Mouse (Mus musculus) right cerebral cortex, postnatal 25 days (tissue): ENCODE results near the gene Atrip.

Source experiments
- DNase-seq: peaks from one replicate; pipeline ENCODE4 v3.0.0; 2022

Gene Atrip

GRCm38 (mm10) chr9:109056916-109057315, 17.0 kb downstream of the Atrip start:
- no peak for DNase-seq

DNA sequence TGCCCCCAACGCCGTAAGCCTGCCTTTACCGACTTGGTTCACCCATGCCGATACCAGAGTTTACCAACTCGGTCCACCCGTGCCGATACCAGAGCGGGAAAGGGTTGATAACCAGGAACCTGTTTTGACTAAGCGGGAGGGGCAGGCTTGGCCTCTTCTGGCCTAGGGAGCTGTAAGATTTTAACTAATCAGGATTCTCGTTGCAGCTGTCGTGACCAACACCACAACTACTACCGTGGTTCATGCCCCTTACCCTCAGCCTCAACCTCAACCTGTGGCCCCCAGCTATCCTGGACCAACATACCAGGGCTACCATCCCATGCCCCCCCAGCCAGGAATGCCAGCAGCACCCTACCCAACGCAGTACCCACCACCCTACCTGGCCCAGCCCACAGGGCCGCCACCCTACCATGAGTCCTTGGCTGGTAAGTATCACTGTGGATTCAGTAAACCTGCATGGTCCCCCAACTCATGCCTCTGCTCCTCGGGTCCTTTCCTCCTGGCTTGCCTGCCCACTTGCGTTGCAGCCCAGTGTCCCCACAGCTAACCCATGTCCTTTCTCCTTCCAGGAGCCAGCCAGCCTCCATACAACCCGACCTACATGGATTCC, 17.7 kb downstream of the Atrip start:
- no peak for DNase-seq

GRCm38 (mm10) chr9:109055271-109056030, 18.5 kb downstream of the Atrip start:
- no peak for DNase-seq

DNA sequence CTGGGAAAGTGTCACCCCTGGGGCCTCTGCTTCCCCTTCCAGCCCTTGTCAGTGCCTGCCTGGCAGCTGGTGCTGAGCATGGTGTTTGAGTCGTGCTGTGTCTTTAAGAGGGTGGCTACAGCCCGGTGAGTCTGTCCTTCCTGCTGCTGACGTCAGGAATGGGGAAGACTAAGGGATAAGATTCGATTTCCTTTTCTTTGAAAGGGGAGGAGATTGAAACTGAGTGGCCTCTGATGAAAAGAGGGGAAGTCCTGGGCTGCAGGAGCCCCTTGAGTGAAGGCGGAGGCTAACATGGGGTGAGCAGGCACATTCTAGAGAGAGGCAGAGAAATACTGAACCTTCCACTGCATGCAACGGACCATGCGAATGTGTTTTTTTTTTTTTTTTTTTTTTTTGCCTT, 19.2 kb downstream of the Atrip start:
- DNase-seq: peak; percentile 78

DNA sequence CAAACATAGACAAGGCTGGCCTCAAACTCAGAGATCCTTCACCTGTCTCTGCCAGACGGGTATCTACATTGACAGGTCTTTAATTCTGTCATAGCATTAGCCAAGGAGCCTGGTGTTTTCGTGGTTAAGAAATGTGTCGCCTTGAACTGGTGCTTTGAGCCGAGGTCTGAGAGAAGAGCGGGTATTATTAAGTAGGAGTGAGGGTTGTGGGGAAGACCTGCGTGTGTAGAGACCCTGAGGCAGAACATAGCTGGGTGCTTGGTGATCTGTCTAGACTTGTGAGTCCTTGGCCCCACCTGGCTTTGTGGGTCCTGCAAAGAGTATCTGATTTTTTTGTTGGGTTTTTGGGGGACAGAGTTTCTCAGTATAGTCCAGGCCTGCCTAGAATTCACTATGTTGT, 20.1 kb downstream of the Atrip start:
- DNase-seq: no peak

DNA sequence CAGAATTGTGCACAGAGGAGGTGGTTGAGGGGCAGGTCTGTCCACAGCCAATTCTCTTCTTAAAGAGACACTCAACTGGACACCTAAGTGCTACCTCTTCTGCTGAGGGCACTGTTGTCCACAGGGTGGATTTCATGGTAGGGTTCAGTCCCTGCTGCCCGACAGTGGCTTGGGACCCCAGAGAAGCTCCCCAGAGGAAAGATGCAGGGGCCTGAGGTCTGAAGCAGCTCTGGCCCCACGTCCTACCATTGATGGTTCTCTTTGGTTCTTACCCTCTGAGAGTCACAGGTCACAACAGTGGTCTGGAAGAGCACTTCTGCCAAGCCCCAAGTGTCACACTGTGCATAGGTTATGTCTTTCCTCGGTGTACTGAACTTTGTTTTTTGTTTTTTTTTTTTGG, 20.6 kb downstream of the Atrip start:
- DNase-seq: no peak

GRCm38 (mm10) chr9:109052490-109053260, 21.2 kb downstream of the Atrip start:
- no peak for DNase-seq

- no peak for DNase-seq
These were observed 22.1 kb downstream of the Atrip start for GRCm38 (mm10) chr9:109051651-109052489.

GRCm38 (mm10) chr9:109051011-109051501, 22.9 kb downstream of the Atrip start:
- DNase-seq: no peak

DNA sequence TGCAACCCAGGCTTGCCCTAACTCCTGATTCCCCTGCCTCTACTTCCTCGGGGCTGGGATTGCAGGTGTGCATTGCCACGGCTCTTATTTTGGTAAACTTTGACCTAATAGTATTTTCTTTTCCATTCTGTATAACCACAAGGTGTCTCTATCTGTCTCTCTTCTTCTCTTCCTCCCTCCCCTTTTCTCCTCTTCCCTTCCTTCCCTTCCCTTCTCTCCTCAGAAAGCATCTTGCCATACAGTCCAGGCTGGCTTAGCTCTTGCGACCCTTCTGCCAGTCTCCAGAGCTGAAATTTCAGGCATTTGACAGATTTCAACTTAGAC, 23.3 kb downstream of the Atrip start:
- no peak for DNase-seq

- no peak for DNase-seq
These were observed 23.8 kb downstream of the Atrip start for GRCm38 (mm10) chr9:109049996-109050673.

- no peak for DNase-seq
These were observed 24.6 kb downstream of the Atrip start for GRCm38 (mm10) chr9:109049316-109049715.

DNA sequence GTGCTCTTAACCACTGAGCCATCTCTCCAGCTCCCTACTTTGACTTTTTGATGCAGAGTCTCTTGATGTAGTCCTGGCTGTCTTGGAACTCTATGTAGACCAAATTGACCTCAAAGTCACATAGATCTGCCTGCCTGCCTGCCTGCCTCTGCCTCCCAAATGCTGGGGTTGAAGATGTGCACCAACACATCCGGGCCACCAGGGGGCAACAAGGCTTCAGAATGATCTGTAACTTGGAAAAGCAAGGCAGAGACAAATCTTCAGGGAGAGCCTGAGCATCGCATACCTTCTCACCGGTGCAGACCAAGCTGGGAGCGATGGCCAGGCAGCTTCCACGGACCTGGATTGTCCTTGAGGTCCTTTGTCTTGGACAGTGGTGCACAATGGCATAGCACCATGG, 27.6 kb downstream of the Atrip start:
- DNase-seq: no peak

GRCm38 (mm10) chr9:109041351-109041750, 32.6 kb downstream of the Atrip start:
- no peak for DNase-seq

DNA sequence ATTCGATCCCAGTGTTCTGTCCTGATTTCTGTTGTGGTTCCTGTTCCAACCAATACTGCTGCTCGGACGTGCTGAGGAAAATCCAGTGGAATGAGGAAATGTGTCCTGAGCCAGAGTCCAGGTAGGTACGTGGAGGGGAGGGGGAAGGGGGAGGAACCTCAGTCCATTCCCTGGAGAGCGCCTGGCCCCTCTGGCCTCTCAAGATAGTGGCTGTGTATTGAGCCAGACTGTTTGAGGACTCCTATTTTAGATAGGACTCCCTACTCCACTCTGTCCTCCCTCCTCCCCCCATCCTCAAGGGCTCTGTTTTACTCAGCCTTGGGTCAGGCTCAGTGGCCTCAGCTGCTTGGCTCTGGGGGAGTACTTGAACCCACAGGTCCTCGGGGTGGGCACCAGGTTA, 33.0 kb downstream of the Atrip start:
- DNase-seq: no peak

DNA sequence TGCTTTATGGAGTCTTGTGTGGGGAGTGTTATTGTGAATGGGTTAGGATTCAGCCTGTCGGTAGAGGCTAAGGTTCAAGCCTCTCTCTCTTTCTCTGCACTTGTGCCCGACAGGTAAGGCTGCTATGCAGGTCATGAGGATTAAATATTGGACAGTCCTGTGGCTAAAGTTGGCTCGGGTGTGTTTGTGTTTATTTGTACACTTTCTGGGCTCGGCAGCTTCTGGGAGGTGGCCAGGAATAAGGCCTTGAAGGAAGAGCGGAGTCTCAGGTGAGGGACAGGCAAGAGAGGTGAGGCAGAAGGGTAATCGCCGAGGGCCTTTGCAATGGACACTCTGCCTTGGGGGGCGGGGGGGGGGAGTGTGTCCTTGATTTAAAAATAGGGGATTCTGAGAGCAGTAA, 33.7 kb downstream of the Atrip start:
- DNase-seq: no peak

DNA sequence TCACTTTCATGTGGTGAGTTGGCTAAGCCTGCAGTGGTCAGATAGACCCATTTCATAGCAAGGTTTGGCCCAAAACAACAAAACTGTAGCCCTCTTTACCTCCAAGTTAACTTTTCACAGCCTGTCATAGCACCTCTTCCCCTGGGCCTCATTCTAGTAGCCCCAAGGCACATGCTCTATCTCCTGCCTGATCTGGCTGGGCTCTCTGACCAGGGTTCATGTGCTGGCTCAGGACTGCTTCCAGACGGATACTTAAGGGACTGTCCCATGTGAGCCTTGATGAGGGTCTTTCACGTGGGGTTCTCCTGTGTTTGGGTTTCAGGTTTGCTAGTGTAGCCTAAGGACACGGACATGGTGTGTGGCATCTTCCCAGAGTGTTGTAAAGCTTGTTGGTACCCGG, 34.2 kb downstream of the Atrip start:
- DNase-seq: no peak

DNA sequence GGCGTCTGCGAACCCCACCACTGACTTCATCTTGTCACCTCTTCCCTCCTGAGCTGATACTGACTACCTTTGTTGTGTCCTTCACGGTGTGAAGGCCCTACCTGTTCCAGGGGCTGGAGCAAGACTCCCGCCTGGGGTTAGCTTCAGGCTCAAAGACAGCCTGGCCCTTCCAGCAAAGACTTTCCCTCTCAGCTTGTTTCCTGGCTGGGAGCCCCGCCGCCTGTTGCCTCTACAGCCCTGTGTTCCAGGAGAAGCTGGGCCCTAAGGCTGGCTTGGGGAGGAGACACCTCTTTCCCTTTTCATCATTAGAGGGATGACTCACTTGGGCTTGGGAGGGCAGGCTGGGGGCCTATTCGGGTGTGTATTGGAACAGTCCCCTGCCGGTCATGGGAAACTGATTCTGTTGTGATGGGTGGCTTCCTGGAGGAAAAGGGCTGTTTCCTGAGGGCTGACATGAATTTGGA, 35.0 kb downstream of the Atrip start:
- no peak for DNase-seq

GRCm38 (mm10) chr9:109038086-109038895, 35.6 kb downstream of the Atrip start, which contains the start of gene Shisa5:
Gene Shisa5, plus strand, starts transcription at chr9:109038565.
- peak; percentile 27 for DNase-seq

DNA sequence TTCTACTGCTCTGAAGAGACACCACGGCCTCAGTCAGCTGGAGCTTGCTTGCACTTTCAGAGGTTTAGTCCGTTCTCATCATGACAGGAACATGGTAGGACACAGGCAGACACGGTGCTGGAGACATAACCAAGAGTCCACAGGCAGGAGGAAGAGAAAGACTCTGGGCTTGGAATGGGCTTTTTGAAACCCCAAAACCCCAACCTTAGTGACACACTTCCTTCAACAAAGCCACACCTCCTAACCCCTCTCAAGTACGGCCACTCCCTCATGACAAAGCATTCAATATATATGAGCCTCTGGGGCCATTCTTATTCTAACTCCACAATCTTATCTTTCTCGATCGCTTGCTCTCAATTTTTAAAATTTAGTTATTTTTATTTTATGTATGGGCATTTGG, 41.5 kb downstream of the Atrip start:
- no peak for DNase-seq

DNA sequence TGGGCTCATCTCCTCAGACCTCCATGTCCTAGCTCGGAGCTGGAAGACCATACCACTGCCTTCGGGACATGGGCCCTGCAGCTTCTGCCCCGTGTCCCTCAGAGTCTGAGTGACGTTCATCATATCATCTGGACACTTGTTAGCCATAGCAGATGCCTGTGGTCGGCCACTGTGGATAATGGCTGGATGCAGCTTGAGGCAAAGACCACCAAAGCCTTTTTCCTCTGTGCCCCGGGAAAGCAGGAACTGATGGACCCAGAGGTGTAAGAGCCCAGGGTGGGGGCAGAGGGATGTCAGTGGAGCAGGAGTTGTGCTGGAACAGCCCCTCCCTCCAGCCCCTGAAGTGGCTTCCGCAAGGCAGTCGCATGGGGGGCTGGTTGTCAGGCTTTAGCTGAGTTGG, 42.2 kb downstream of the Atrip start:
- DNase-seq: no peak
